Mouse (Mus musculus): Measurements from ENCODE around the gene Gpr39. TPM values are rescaled to one million over a fixed set of nuclear protein-coding genes. Genes with fewer than 3 reads are reported as not detected.

Gpr39 gene
- polyA plus RNA-seq, 1 experiment from 2014 or later = not detected

- Histone ChIP-seq H3K9ac (replicated peaks; ENCODE audit: low read depth, low read length) (no peak overlapping the region), H3K27me3 (ENCODE audit: control insufficient read depth, insufficient read depth, low read length) (no peaks in the 10 kb centered on the region), H3K9me3 (ENCODE audit: control insufficient read depth, low read length) (no peaks in the 10 kb centered on the region), H3K36me3 (ENCODE audit: control insufficient read depth, insufficient read depth, low read length) (no peaks in the 10 kb centered on the region), H3K27ac (ENCODE audit: low read depth, low read length) (no peak overlapping the region), H3K4me2 (ENCODE audit: low read depth, low read length) (no peak overlapping the region), H3K4me3 (ENCODE audit: low read depth, low read length) (no peak overlapping the region), H3K4me1 (ENCODE audit: control insufficient read depth, insufficient read depth, low read length) (no peaks in the 10 kb centered on the region)
- 91% methylated on average over 3 of the region's 3 CpGs for WGBS
- no peak for ATAC-seq (ENCODE audit: low read depth)
Measured at GRCm38 (mm10) chr1:125684423-125684822, 7.6 kb downstream of the Gpr39 start.

- no peak overlapping the region for H3K9ac ChIP-seq (replicated peaks; ENCODE audit: low read depth, low read length)
- no peak for ATAC-seq (ENCODE audit: low read depth)
- 88% methylated on average over 1 of the region's 1 CpGs for WGBS
- no peaks in the 10 kb centered on the region for H3K27me3 ChIP-seq (ENCODE audit: control insufficient read depth, insufficient read depth, low read length)
- H3K4me2 ChIP-seq (ENCODE audit: low read depth, low read length) = no peak overlapping the region
- H3K4me3 ChIP-seq (ENCODE audit: low read depth, low read length) = no peak overlapping the region
- H3K9me3 ChIP-seq (ENCODE audit: control insufficient read depth, low read length) = no peaks in the 10 kb centered on the region
- no peak overlapping the region for H3K27ac ChIP-seq (ENCODE audit: low read depth, low read length)
- no peaks in the 10 kb centered on the region for H3K4me1 ChIP-seq (ENCODE audit: control insufficient read depth, insufficient read depth, low read length)
- H3K36me3 ChIP-seq (ENCODE audit: control insufficient read depth, insufficient read depth, low read length) = no peaks in the 10 kb centered on the region
Measured at GRCm38 (mm10) chr1:125685304-125685703, 8.5 kb downstream of the Gpr39 start.

- no peaks in the 10 kb centered on the region for H3K9me3 ChIP-seq (ENCODE audit: control insufficient read depth, low read length)
- no peaks in the 10 kb centered on the region for H3K4me1 ChIP-seq (ENCODE audit: control insufficient read depth, insufficient read depth, low read length)
- no peak overlapping the region for H3K4me3 ChIP-seq (ENCODE audit: low read depth, low read length)
- H3K27me3 ChIP-seq (ENCODE audit: control insufficient read depth, insufficient read depth, low read length) = no peaks in the 10 kb centered on the region
- no peak overlapping the region for H3K4me2 ChIP-seq (ENCODE audit: low read depth, low read length)
- WGBS = 82% methylated on average over 13 of the region's 13 CpGs
- no peak overlapping the region for H3K9ac ChIP-seq (replicated peaks; ENCODE audit: low read depth, low read length)
- ATAC-seq (ENCODE audit: low read depth) = no peak
- H3K27ac ChIP-seq (ENCODE audit: low read depth, low read length) = no peak overlapping the region
- H3K36me3 ChIP-seq (ENCODE audit: control insufficient read depth, insufficient read depth, low read length) = no peaks in the 10 kb centered on the region
Measured at GRCm38 (mm10) chr1:125687701-125688420, 11.1 kb downstream of the Gpr39 start.

- ATAC-seq (ENCODE audit: low read depth) = no peak
- Histone ChIP-seq H3K9me3 (ENCODE audit: control insufficient read depth, low read length) (no peaks in the 10 kb centered on the region), H3K27me3 (ENCODE audit: control insufficient read depth, insufficient read depth, low read length) (no peaks in the 10 kb centered on the region), H3K4me2 (ENCODE audit: low read depth, low read length) (no peak overlapping the region), H3K4me1 (ENCODE audit: control insufficient read depth, insufficient read depth, low read length) (no peaks in the 10 kb centered on the region), H3K4me3 (ENCODE audit: low read depth, low read length) (no peak overlapping the region), H3K27ac (ENCODE audit: low read depth, low read length) (no peak overlapping the region), H3K36me3 (ENCODE audit: control insufficient read depth, insufficient read depth, low read length) (no peaks in the 10 kb centered on the region), H3K9ac (replicated peaks; ENCODE audit: low read depth, low read length) (no peak overlapping the region)
Measured at GRCm38 (mm10) chr1:125693541-125693940, 16.7 kb downstream of the Gpr39 start.

- Histone ChIP-seq H3K4me1 (ENCODE audit: control insufficient read depth, insufficient read depth, low read length) (no peaks in the 10 kb centered on the region), H3K4me2 (ENCODE audit: low read depth, low read length) (no peak overlapping the region), H3K36me3 (ENCODE audit: control insufficient read depth, insufficient read depth, low read length) (no peaks in the 10 kb centered on the region), H3K9ac (replicated peaks; ENCODE audit: low read depth, low read length) (no peak overlapping the region), H3K4me3 (ENCODE audit: low read depth, low read length) (no peak overlapping the region), H3K27ac (ENCODE audit: low read depth, low read length) (no peak overlapping the region), H3K27me3 (ENCODE audit: control insufficient read depth, insufficient read depth, low read length) (no peaks in the 10 kb centered on the region), H3K9me3 (ENCODE audit: control insufficient read depth, low read length) (no peaks in the 10 kb centered on the region)
- no peak for ATAC-seq (ENCODE audit: low read depth)
- 82% methylated on average over 5 of the region's 5 CpGs for WGBS
Measured at GRCm38 (mm10) chr1:125694338-125694737, 17.5 kb downstream of the Gpr39 start.

GRCm38 (mm10) chr1:125701101-125701590, 24.4 kb downstream of the Gpr39 start:
- Histone ChIP-seq H3K4me1 (ENCODE audit: control insufficient read depth, insufficient read depth, low read length) (no peaks in the 10 kb centered on the region), H3K4me2 (ENCODE audit: low read depth, low read length) (no peak overlapping the region), H3K9me3 (ENCODE audit: control insufficient read depth, low read length) (no peaks in the 10 kb centered on the region), H3K27ac (ENCODE audit: low read depth, low read length) (no peak overlapping the region), H3K27me3 (ENCODE audit: control insufficient read depth, insufficient read depth, low read length) (no peaks in the 10 kb centered on the region), H3K4me3 (ENCODE audit: low read depth, low read length) (no peak overlapping the region), H3K36me3 (ENCODE audit: control insufficient read depth, insufficient read depth, low read length) (no peaks in the 10 kb centered on the region), H3K9ac (replicated peaks; ENCODE audit: low read depth, low read length) (no peak overlapping the region)
- no peak for ATAC-seq (ENCODE audit: low read depth)
- WGBS = 84% methylated on average over 4 of the region's 4 CpGs

GRCm38 (mm10) chr1:125701773-125702172, 25.0 kb downstream of the Gpr39 start:
- H3K9ac ChIP-seq (replicated peaks; ENCODE audit: low read depth, low read length) = no peak overlapping the region
- no peak overlapping the region for H3K4me2 ChIP-seq (ENCODE audit: low read depth, low read length)
- no peaks in the 10 kb centered on the region for H3K9me3 ChIP-seq (ENCODE audit: control insufficient read depth, low read length)
- no peak overlapping the region for H3K27ac ChIP-seq (ENCODE audit: low read depth, low read length)
- H3K27me3 ChIP-seq (ENCODE audit: control insufficient read depth, insufficient read depth, low read length) = no peaks in the 10 kb centered on the region
- 72% methylated on average over 7 of the region's 7 CpGs for WGBS
- no peaks in the 10 kb centered on the region for H3K36me3 ChIP-seq (ENCODE audit: control insufficient read depth, insufficient read depth, low read length)
- no peaks in the 10 kb centered on the region for H3K4me1 ChIP-seq (ENCODE audit: control insufficient read depth, insufficient read depth, low read length)
- ATAC-seq (ENCODE audit: low read depth) = no peak
- H3K4me3 ChIP-seq (ENCODE audit: low read depth, low read length) = no peak overlapping the region

- WGBS = 82% methylated on average over 8 of the region's 8 CpGs
- no peak overlapping the region for H3K9ac ChIP-seq (replicated peaks; ENCODE audit: low read depth, low read length)
- no peak overlapping the region for H3K27ac ChIP-seq (ENCODE audit: low read depth, low read length)
- H3K27me3 ChIP-seq (ENCODE audit: control insufficient read depth, insufficient read depth, low read length) = no peaks in the 10 kb centered on the region
- ATAC-seq (ENCODE audit: low read depth) = no peak
- H3K36me3 ChIP-seq (ENCODE audit: control insufficient read depth, insufficient read depth, low read length) = no peaks in the 10 kb centered on the region
- no peaks in the 10 kb centered on the region for H3K9me3 ChIP-seq (ENCODE audit: control insufficient read depth, low read length)
- H3K4me1 ChIP-seq (ENCODE audit: control insufficient read depth, insufficient read depth, low read length) = no peaks in the 10 kb centered on the region
- no peak overlapping the region for H3K4me3 ChIP-seq (ENCODE audit: low read depth, low read length)
- no peak overlapping the region for H3K4me2 ChIP-seq (ENCODE audit: low read depth, low read length)
Measured at GRCm38 (mm10) chr1:125702326-125702725, 25.5 kb downstream of the Gpr39 start.

- Histone ChIP-seq H3K9ac (replicated peaks; ENCODE audit: low read depth, low read length) (no peak overlapping the region), H3K4me3 (ENCODE audit: low read depth, low read length) (no peak overlapping the region), H3K27me3 (ENCODE audit: control insufficient read depth, insufficient read depth, low read length) (no peaks in the 10 kb centered on the region), H3K4me2 (ENCODE audit: low read depth, low read length) (no peak overlapping the region), H3K9me3 (ENCODE audit: control insufficient read depth, low read length) (no peaks in the 10 kb centered on the region), H3K4me1 (ENCODE audit: control insufficient read depth, insufficient read depth, low read length) (no peaks in the 10 kb centered on the region), H3K27ac (ENCODE audit: low read depth, low read length) (no peak overlapping the region), H3K36me3 (ENCODE audit: control insufficient read depth, insufficient read depth, low read length) (no peaks in the 10 kb centered on the region)
- 78% methylated on average over 3 of the region's 3 CpGs for WGBS
- ATAC-seq (ENCODE audit: low read depth) = no peak
Measured at GRCm38 (mm10) chr1:125705412-125705811, 28.6 kb downstream of the Gpr39 start.
